Mouse (Mus musculus) testis, postnatal 14 days (tissue): Measurements from ENCODE around the gene Fxyd5.

Experiments
- DNase-seq: peaks from one replicate; pipeline ENCODE4 v3.0.0; 2021; ENCODE audit warnings: low spot score

The Fxyd5 gene

GRCm38 (mm10) chr7:31042431-31042910, at the start of gene Fxyd5:
Gene Fxyd5 (minus strand): TSS chr7:31042481.
- no peak for DNase-seq

DNA sequence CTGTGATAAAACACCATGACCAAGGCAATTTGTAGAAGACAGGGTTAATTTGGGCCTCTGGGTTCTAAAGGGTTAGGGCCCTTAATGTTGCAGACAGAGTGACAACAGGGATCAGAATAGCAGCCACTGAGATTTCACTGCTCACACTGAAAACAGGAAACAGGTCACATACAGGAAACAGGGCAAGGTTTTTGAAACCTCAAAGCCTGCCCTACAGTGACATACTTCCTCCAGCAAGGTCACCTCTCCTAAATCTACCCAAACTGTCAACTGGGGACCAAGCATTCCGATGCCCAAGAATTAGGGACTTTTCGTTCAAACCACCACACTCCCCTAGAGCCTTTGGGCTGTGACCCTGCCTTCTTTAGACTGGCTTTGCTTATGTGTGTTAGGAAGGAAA, 47.4 kb upstream of the Fxyd5 start:
- DNase-seq, result no peak

DNA sequence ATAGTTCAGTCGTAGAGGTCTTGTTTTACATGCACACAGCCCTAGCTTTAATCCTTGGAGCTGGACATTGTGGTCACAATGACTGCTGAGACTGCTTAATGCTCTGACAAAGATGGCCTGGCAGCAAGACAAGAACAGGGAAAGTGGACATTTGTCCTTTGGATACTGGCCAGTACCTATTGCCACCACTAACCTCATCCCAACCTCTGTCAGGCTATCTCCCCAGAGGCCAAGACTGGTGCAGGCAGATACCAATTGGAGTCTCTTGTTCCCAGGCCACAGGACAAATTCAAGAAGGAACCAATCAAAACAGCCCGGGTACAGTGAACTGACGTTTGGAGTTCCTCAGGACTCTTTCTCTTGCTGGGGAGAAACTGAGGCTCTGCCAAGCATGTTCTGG, 45.9 kb upstream of the Fxyd5 start:
- DNase-seq, result no peak

GRCm38 (mm10) chr7:31087262-31087661, 45.0 kb upstream of the Fxyd5 start:
- no peak for DNase-seq

GRCm38 (mm10) chr7:31086175-31086755, 44.0 kb upstream of the Fxyd5 start:
- DNase-seq, result no peak

DNA sequence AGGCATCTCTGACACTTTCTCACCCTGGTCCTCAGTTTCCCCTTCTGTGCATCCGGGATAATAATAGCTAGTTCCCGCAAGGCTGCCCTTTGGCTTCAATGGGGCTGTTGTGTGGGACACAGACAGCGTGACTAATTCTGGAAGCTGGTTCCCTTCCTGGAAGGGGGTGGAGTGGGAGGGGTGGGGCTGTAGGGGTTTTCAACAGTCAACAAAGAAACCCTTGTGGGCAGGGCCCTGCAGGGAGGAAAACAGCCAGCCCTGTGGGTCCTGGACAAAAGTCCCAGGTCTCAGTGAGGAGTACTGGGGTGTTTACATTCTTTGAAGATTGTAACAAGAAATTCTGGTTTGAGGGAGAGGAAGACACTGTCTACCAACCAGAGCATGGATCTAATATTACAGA, 42.9 kb upstream of the Fxyd5 start:
- DNase-seq, result no peak

DNA sequence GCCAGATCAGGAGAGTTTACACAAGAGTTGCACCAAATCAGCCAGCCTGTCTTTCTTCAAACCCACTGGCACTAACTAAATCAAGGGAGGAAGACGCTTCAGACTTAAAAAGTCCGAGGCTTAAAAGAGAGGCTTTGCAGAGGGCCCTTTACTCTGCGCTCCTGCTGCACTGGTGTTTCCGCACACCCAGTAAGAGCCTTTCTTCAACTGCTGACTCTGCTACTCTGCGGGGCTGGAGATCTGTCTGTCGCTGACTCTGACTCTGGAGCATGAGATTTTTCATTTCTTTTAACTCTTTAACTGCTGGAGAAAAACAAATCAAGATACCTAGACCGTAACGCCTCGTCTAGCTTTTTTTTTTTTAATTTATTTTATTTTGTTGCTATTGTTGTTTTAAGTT, 41.9 kb upstream of the Fxyd5 start:
- DNase-seq, result no peak

- DNase-seq, result peak; percentile 50
Observed at GRCm38 (mm10) chr7:31082831-31083588, 40.7 kb upstream of the Fxyd5 start.

DNA sequence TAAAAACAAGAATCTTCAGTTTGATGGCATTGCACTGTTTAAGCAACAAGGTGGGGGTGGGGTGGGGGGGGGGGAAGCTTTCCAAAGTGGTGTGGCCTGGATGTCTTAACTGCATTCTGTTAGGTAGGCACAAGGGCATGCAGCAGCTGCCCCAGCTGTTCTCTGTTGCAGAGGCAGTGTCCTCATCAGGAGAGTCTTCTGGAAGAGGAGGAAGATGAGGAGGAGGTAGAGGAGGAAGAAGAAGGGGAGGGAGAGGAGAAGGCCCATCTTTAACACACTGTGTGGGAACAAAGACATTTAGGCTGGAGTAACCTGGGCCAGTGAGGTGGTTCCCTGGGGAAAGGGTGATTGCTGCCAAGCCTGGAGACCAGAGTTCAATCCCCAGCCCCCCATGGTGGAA, 39.8 kb upstream of the Fxyd5 start:
- no peak for DNase-seq

DNA sequence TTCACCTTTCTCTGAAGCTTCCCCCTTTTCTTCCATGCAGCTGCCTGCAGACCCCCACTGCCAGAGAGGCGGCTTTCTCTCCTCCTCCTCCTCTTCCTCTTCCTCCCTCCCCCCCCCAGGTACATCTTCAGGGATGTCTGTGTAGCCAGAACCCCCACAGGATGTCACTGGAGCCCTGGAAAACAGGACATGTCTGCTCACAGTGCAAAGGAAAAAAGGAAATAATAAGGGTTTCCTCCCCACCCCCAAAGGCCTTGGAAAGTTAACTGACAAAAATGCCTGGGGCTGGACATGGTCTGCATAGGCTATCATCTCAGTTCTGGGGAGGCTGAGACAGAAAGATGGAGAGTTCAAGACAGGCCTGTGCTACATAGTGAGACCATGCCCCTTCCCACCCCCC, 38.8 kb upstream of the Fxyd5 start:
- no peak for DNase-seq

DNA sequence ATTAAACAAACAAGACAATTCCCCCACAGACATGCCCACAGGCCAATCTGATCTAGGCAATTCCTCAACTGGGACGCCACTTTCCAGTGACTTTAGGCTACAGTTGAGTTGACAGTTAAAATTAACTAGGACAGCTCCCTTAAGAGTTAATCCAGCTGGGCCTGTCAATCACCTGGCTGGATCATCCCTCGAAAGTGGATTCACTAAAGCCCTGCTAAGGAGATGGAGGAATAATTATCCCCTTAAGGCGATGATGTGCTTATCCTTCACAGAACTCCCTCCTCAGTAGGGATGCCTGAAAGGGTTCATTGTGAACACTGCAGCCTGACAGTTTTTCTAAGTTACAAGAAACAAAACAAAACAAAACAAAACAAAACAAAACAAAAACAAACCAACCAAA, 38.3 kb upstream of the Fxyd5 start:
- no peak for DNase-seq

- DNase-seq, result no peak
Observed at GRCm38 (mm10) chr7:31079670-31080069, 37.4 kb upstream of the Fxyd5 start.

GRCm38 (mm10) chr7:31077885-31078445, 35.7 kb upstream of the Fxyd5 start:
- DNase-seq, result no peak

DNA sequence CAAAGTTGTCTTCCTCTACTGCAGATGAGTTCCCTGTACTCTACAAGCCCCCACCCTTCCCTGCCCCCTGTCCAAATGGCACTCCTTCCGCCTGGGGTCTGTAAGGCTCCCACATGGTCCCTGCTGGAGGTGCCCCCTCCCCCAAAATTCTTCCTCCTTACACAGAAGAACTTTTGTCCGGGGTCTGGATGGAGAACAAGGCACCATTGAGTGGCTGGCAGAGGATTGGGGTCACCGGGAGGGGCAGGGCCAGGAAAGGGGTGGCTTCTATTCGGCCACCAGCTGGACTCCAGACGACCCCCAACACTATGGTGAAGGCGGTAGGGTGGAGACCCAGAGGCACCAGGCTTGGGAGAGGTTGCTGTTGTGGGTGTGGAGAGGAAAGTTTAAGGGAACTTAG, 35.2 kb upstream of the Fxyd5 start:
- no peak for DNase-seq

DNA sequence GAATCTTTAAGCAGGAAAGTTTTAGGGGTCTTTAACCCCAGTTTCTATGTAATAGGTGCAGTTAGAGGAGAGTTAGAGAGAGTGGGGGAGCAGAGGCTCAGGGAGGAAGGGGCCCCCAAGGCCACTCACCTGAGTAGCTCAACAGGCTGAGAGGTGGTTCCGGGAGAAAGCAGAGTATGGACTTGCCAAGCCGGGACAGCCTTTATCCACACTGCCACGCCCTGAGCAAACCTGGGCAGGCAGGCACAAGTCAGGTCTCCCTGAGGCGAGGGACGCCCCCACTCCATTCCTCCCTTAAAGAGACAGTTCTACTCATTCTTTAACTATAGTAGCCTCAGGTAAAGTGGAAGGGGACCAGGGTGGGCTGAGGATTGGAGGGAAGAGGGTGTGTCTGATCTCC, 34.2 kb upstream of the Fxyd5 start, which contains the start of gene Fxyd3:
Gene Fxyd3 (minus strand): TSS at position 213 of the 400 bp plus-strand sequence.
- no peak for DNase-seq

DNA sequence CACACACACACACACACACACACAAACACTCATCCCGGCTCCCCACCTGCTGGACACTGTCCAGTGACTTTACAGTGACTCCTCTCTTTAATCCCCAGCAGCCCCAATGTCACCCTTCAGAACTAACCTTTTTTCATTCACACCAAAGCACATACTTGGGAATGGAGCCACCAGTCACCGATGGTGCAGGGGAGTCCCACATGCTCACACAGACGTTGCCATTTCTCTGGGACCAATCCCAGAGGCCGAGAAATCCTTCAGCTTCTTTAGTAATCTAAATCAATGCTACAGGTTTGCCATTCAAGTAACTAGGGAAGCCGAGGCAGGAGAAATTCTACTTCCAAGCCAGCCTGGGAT, 32.4 kb upstream of the Fxyd5 start:
- DNase-seq, result no peak

DNA sequence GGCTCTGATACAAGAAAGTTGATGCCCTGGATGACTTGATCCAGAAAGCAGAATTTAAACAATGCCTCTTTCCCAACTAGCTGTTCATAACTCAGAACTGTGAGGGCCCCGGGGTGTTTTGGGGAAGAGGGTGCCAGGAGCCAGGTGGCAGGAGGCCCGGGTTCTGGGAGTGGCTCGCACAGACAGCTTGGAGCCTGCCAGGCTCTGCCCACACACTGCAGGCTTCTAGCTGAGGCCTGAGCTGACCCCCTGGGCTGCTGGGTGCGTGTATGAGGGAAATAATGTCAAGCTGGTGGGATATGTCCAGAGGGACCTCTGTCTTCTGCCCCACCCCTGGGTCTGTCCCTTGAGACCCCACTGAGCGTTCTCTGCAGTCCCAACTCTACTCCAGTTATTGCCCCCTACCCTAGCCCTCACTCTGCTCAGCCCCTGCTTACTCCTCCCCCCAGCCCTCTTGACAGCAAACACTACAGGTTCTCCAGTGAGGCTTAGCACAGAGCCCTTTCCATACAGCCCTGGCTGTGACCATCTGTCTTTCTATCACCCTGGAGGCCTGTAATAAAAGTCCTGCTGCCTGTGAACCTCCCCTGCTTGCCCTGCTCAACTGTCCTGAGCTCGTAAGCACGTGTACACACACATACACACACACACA, 31.9 kb upstream of the Fxyd5 start:
- DNase-seq, result no peak

DNA sequence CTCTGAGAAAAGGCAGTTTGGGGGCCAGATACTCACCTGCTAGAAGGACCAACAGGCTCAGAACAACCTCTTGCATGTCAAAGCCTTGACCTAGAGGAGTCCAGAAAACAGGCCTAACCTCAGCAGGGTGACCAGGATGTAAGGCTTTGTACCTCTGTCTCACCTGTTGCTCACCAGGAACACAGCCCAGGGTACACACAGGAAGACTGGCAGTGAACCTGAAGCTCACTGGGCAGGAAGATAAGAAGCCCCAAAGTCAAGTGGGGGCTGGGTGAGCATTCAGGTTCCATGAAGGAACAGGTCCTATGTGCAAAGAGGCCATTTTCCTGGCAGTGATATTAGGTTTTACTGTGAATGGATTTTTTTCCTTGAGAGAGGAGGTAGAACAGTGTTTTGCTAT, 31.3 kb upstream of the Fxyd5 start:
- DNase-seq, result no peak

DNA sequence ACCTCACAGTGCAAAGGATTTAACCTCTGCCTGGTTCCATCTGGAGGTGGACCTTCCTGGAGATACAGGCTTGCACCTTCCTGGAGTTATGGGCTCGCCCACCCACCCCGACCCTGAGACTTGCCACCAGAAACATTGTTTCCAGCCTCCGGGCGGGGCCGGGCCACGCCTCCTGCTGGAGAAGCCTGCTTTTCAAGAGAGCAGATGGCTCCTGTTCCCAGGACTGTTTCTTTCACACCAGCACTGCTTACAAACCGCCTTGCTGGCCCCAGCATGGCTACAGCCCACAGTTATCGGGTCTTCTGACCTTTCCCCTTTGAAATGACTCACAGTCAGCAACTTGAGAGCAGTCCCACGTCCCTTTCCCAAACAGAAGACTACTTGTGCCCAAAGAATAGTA, 30.0 kb upstream of the Fxyd5 start:
- DNase-seq, result peak; percentile 69

DNA sequence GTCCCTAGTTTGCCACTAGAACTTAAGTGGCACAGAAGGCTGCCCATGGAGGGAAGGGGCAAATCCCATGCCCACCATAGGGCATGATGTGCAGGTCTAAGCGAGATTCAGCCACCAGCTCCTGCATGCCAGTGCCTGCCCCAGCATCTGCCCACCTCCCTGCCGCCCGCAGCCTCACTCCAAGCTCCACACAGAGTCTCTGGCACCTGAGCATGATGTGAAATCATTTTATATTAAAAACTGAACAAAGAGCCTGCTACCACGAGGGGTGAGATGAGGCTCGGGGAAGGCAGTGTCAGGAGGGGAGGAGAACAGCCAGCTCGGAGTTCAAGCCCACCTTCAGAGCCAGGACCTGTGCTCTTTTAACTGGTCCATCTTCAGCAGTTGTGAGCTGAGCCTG, 28.0 kb upstream of the Fxyd5 start:
- DNase-seq, result no peak

- no peak for DNase-seq
Observed at GRCm38 (mm10) chr7:31069491-31069890, 27.2 kb upstream of the Fxyd5 start.

- DNase-seq, result no peak
Observed at GRCm38 (mm10) chr7:31067836-31068235, 25.6 kb upstream of the Fxyd5 start.

DNA sequence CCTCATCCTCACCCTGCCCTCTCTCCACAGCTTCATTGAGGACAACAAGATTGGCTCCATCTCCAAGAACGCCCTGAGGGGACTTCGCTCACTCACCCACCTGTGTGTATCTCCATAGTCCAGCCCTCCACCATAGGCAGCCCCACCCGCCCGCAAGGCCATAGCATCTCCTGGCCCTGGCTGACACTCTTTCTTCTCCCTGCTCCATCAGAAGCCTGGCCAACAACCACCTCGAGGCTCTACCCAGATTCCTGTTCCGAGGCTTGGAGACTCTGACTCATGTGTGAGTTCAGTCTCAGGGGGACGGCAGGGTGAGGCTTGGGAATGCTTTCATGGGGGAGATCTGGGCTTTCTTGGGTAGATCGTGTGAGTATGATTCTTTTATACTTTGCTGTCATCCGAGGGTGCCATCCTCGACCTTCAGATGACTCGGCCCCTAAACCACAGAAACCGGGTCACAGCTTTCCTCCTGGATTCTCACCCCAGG, 20.8 kb upstream of the Fxyd5 start:
- DNase-seq, result no peak
